Mouse (Mus musculus): Measurements from ENCODE around the gene Mturn. TPM values are rescaled to one million over a fixed set of nuclear protein-coding genes. Genes with fewer than 3 reads are reported as not detected.

The Mturn gene
- total RNA-seq, 2 experiments from 2014 or later, result 15.5 to 30.5 TPM

- no peak for DNase-seq (ENCODE audit: low spot score in 2 of 2)
Observed at GRCm38 (mm10) chr6:54727416-54727815, 46.0 kb downstream of the Mturn start.

DNA sequence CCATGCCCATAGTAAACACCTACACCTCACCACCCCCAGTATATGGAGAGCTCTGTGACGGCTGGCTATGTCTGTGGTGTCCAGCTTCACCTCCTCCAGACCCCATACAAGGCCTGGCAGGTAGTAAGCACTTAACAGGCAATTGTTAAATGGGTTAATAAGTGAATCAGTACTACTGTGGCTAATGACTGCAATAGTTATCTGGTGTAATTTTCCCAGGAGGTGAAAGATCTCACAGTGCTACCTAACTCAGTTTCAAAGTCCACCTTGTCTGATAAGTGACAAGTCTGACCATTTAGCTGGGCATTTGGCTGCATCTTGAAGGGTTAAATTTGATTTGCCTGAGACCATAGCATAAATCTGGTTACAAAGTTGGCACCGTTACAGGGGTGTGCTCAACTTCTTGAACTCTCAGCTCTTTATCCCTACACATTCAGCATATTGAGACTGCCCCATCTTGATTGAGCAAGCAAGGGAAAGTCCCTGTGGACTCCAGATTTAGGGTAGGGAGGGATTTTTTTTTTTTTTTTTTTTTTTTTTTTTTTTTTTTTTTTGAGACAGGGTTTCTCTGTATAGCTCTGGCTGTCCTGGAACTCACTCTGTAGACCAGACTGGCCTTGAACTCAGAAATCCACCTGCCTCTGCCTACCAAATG is 48.2 kb downstream of the Mturn start:
- no peak for DNase-seq (ENCODE audit: low spot score in 2 of 2)

GRCm38 (mm10) chr6:54731726-54732125 is 50.3 kb downstream of the Mturn start:
- no peak for DNase-seq (ENCODE audit: low spot score in 2 of 2)

DNA sequence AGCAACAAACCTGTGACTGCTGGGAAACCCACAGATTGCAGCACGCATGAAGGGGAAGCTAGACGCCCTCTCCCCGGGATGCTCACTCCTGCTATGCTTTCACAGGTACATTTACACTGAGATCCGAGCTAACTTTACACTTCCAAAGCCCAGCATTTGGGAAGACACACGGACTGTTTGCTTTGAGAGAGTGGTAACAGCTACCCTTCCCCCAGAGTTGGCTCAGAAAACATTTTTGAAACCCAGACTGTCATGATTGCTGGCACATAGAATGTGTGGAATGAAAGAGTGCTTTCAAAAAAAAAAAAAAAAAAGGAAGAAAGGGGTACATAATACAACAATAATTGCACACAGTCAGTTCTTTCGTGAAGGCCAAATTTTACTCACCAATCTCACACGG is 51.3 kb downstream of the Mturn start:
- no peak for DNase-seq (ENCODE audit: low spot score in 2 of 2)

DNA sequence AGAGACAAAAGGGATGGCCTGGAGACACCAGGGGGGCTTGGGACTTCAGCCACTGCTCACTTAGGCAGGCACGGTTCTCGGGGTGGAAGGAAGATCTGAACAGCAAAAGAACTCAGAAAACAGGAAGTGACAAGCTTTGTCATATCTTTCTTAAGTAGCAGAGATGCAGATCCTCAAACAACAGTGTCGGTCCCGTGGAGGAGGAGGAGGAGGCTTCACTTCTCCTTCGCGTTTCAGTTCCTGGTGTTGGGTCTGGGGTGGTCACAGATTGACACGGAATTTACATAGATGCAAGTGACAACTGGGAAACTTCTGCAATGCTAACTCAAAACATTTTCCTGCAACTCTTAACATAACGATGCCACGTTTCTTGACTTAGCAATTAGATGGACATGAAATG is 54.7 kb downstream of the Mturn start:
- DNase-seq (ENCODE audit: low spot score in 2 of 2), result no peak

GRCm38 (mm10) chr6:54737255-54737654 is 55.8 kb downstream of the Mturn start:
- DNase-seq (ENCODE audit: low spot score in 2 of 2), result no peak

GRCm38 (mm10) chr6:54737684-54738083 is 56.3 kb downstream of the Mturn start:
- DNase-seq (ENCODE audit: low spot score in 2 of 2), result no peak

DNA sequence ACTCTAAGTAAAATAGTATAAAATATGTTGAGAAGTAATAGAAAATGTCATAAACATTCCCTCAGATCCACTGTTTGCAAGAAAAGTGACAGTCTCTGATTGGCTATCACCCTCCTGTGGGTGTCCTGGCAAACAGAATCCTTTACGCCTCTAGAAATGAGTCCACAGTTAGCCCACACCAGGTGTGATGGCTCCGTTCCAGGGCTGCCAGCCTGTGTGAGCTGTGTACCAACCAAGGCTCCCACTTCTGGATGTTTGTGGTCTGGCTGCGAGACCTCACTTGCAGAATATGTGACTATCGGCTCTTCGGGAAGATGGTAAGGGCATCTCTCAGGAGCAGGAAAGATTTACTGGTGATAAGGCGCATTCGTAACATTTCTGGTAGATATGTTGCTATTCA is 67.6 kb downstream of the Mturn start:
- DNase-seq (ENCODE audit: low spot score in 2 of 2), result no peak

DNA sequence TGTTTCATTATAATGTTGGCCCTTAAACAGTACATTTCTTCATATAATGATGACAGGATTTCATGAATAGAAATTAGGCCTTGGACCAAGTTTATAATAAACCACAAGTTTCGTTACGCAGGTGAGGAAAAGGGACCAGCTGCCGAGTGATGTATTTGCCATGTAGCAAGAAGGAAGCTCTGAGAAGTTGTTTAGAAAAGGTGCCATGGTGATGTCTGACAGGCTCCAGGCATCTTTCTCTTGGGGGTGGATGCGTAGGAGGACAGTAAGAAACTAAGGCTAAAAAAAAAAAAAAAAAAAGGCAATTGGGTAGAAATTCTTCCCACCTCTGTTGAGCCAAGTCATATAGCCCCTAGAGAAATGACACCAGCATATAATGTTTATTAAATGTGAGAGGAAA is 70.2 kb downstream of the Mturn start:
- DNase-seq (ENCODE audit: low spot score in 2 of 2), result no peak

- DNase-seq (ENCODE audit: low spot score in 2 of 2), result no peak
Observed at GRCm38 (mm10) chr6:54752076-54752475, 70.7 kb downstream of the Mturn start.

Other genes with a start within 250 kb of the Mturn start
- gene Scrn1, start 115.1 kb upstream of the Mturn start, total RNA-seq (2021), result 10 to 100 TPM; 25.1 to 31.1 TPM
- gene Plekha8, start 86.5 kb upstream of the Mturn start, total RNA-seq (2021), result 10 to 100 TPM; 17.1 to 21.8 TPM
- 10 to 100 TPM; 22.2 to 23.4 TPM for gene Fkbp14, start 84.3 kb upstream of the Mturn start, total RNA-seq (2021)
- gene Znrf2, start 135.3 kb downstream of the Mturn start, total RNA-seq (2021), result 10 to 100 TPM; 39.3 to 51.6 TPM

Measured in adrenal gland, adult 18-20 months (tissue).